Mouse (Mus musculus) erythroblast, embryonic 14.5 days (primary cell): ENCODE data around the gene 1700001P01Rik.

ENCODE experiments used
- GATA1 ChIP-seq: IDR thresholded peaks from 2 replicates; pipeline ENCODE4 v1.6.1; 2012; ENCODE audit warnings: low read length, inconsistent platforms, mixed read lengths
- TAL1 ChIP-seq: IDR thresholded peaks from 3 replicates; pipeline ENCODE4 v1.6.1; 2012; ENCODE audit warnings: low read length, inconsistent platforms, mixed read lengths

DNA sequence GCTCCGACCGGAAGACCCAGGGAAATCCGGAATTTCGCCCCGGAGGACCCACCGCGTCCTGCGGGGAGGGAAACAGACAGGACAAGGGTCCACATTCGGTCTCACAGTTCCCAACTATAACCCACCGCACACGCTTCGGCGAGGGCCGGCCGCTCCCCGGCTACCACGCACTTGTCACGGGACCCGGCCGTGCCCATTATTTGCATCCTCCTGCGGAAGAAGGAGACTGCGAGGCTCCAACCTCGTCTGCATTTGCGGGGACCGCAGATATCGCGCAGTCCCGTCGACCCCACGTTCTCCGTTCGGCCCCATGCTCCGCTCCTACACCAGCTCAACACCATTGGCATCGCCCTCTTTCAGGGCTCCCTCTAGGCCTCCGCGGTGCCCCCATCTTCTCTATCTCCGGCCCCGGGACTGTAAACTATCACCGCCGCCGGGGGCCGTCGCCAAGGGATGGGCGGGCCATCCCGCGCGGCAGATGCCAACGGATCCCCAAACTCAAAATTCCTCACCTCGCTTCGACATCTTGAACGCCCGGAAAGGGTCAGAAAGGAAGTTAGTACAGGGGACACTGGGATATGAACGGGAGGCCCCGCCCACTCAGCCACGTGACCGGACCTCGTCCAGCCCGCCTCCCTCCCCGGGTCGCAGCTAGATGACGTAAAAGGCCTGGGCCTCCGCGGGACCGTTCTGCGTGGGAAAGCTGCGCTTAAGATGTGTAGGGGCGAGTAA is 6.3 kb upstream of the 1700001P01Rik start, which contains the start of gene Rpl23:
- TF ChIP-seq GATA1 (no peak), TAL1 (no peak)
